Mouse (Mus musculus): Measurements from ENCODE around the gene Tfap2e. TPM values are rescaled to one million over a fixed set of nuclear protein-coding genes. Genes with fewer than 3 reads are reported as not detected.

Tfap2e gene
- polyA plus RNA-seq, 1 experiment from 2014 or later: 0.14 TPM

- WGBS: 3% methylated on average over 48 of the region's 51 CpGs
- Histone ChIP-seq H3K27ac (ENCODE audit: low read depth, low read length) (no peak overlapping the region), H3K4me2 (ENCODE audit: low read length) (peak overlapping the region; percentile 55), H3K27me3 (replicated peaks; ENCODE audit: control insufficient read depth, insufficient read depth, low read length) (peaks cover 66% of the 10 kb centered on the region), H3K36me3 (ENCODE audit: control insufficient read depth, insufficient read depth, low read length) (no peaks in the 10 kb centered on the region), H3K4me3 (ENCODE audit: low read length) (peak overlapping the region; percentile 32), H3K9ac (ENCODE audit: low read depth, low read length) (no peak overlapping the region), H3K9me3 (ENCODE audit: control insufficient read depth, low read length) (no peaks in the 10 kb centered on the region), H3K4me1 (ENCODE audit: control insufficient read depth, insufficient read depth, low read depth, low read length) (peaks cover 11% of the 10 kb centered on the region)
- ATAC-seq: no peak
Observed at GRCm38 (mm10) chr4:126734700-126735381, 1.2 kb downstream of the Tfap2e start.

GRCm38 (mm10) chr4:126734001-126734603, 1.9 kb downstream of the Tfap2e start:
- WGBS: 4% methylated on average over 16 of the region's 16 CpGs
- peaks cover 68% of the 10 kb centered on the region for H3K27me3 ChIP-seq (replicated peaks; ENCODE audit: control insufficient read depth, insufficient read depth, low read length)
- H3K4me3 ChIP-seq (ENCODE audit: low read length): no peak overlapping the region
- ATAC-seq: no peak
- no peak overlapping the region for H3K4me2 ChIP-seq (ENCODE audit: low read length)
- H3K36me3 ChIP-seq (ENCODE audit: control insufficient read depth, insufficient read depth, low read length): no peaks in the 10 kb centered on the region
- peaks cover 11% of the 10 kb centered on the region for H3K4me1 ChIP-seq (ENCODE audit: control insufficient read depth, insufficient read depth, low read depth, low read length)
- H3K27ac ChIP-seq (ENCODE audit: low read depth, low read length): no peak overlapping the region
- no peaks in the 10 kb centered on the region for H3K9me3 ChIP-seq (ENCODE audit: control insufficient read depth, low read length)
- H3K9ac ChIP-seq (ENCODE audit: low read depth, low read length): no peak overlapping the region

- H3K4me3 ChIP-seq (ENCODE audit: low read length): peak overlapping the region; percentile 11; the same call in 1 of the 2 replicates
- no peak overlapping the region for H3K9ac ChIP-seq (ENCODE audit: low read depth, low read length)
- WGBS: 2% methylated on average over 26 of the region's 26 CpGs
- H3K4me1 ChIP-seq (ENCODE audit: control insufficient read depth, insufficient read depth, low read depth, low read length): peaks cover 11% of the 10 kb centered on the region
- H3K27ac ChIP-seq (ENCODE audit: low read depth, low read length): no peak overlapping the region
- peaks cover 55% of the 10 kb centered on the region for H3K27me3 ChIP-seq (replicated peaks; ENCODE audit: control insufficient read depth, insufficient read depth, low read length)
- no peaks in the 10 kb centered on the region for H3K36me3 ChIP-seq (ENCODE audit: control insufficient read depth, insufficient read depth, low read length)
- no peak for ATAC-seq
- H3K9me3 ChIP-seq (ENCODE audit: control insufficient read depth, low read length): no peaks in the 10 kb centered on the region
- no peak overlapping the region; the same call in 1 of the 2 replicates for H3K4me2 ChIP-seq (ENCODE audit: low read length)
Observed at GRCm38 (mm10) chr4:126732531-126733380, 3.3 kb downstream of the Tfap2e start.

- no peaks in the 10 kb centered on the region for H3K36me3 ChIP-seq (ENCODE audit: control insufficient read depth, insufficient read depth, low read length)
- H3K4me3 ChIP-seq (ENCODE audit: low read length): peak overlapping the region; percentile 11; the same call in 1 of the 2 replicates
- no peak overlapping the region for H3K27ac ChIP-seq (ENCODE audit: low read depth, low read length)
- ATAC-seq: no peak
- peaks cover 51% of the 10 kb centered on the region for H3K27me3 ChIP-seq (replicated peaks; ENCODE audit: control insufficient read depth, insufficient read depth, low read length)
- H3K4me1 ChIP-seq (ENCODE audit: control insufficient read depth, insufficient read depth, low read depth, low read length): peaks cover 11% of the 10 kb centered on the region
- no peak overlapping the region for H3K9ac ChIP-seq (ENCODE audit: low read depth, low read length)
- H3K9me3 ChIP-seq (ENCODE audit: control insufficient read depth, low read length): no peaks in the 10 kb centered on the region
- H3K4me2 ChIP-seq (ENCODE audit: low read length): peak overlapping the region; percentile 18; the same call in 1 of the 2 replicates
- WGBS: 3% methylated on average over 18 of the region's 18 CpGs
Observed at GRCm38 (mm10) chr4:126732111-126732510, 3.9 kb downstream of the Tfap2e start.

- no peak overlapping the region for H3K9ac ChIP-seq (ENCODE audit: low read depth, low read length)
- no peak overlapping the region for H3K4me2 ChIP-seq (ENCODE audit: low read length)
- H3K4me3 ChIP-seq (ENCODE audit: low read length): no peak overlapping the region
- no peaks in the 10 kb centered on the region for H3K27me3 ChIP-seq (replicated peaks; ENCODE audit: control insufficient read depth, insufficient read depth, low read length)
- no peaks in the 10 kb centered on the region for H3K4me1 ChIP-seq (ENCODE audit: control insufficient read depth, insufficient read depth, low read depth, low read length)
- H3K36me3 ChIP-seq (ENCODE audit: control insufficient read depth, insufficient read depth, low read length): peaks cover 41% of the 10 kb centered on the region
- no peaks in the 10 kb centered on the region for H3K9me3 ChIP-seq (ENCODE audit: control insufficient read depth, low read length)
- no peak for ATAC-seq
- no peak overlapping the region for H3K27ac ChIP-seq (ENCODE audit: low read depth, low read length)
- WGBS: 38% methylated on average over 5 of the region's 5 CpGs
Observed at GRCm38 (mm10) chr4:126707439-126707826, 28.6 kb downstream of the Tfap2e start.

- no peaks in the 10 kb centered on the region for H3K9me3 ChIP-seq (ENCODE audit: control insufficient read depth, low read length)
- no peak overlapping the region for H3K9ac ChIP-seq (ENCODE audit: low read depth, low read length)
- no peak overlapping the region for H3K4me2 ChIP-seq (ENCODE audit: low read length)
- peaks cover 37% of the 10 kb centered on the region for H3K36me3 ChIP-seq (ENCODE audit: control insufficient read depth, insufficient read depth, low read length)
- H3K27ac ChIP-seq (ENCODE audit: low read depth, low read length): no peak overlapping the region
- H3K4me1 ChIP-seq (ENCODE audit: control insufficient read depth, insufficient read depth, low read depth, low read length): no peaks in the 10 kb centered on the region
- WGBS: 30% methylated on average over 12 of the region's 12 CpGs
- ATAC-seq: peak; percentile 50; the same call in 1 of the 2 replicates
- no peak overlapping the region for H3K4me3 ChIP-seq (ENCODE audit: low read length)
- H3K27me3 ChIP-seq (replicated peaks; ENCODE audit: control insufficient read depth, insufficient read depth, low read length): no peaks in the 10 kb centered on the region
Observed at GRCm38 (mm10) chr4:126706630-126707438, 29.2 kb downstream of the Tfap2e start.

GRCm38 (mm10) chr4:126696908-126697307, 39.1 kb downstream of the Tfap2e start:
- Histone ChIP-seq H3K9ac (ENCODE audit: low read depth, low read length) (no peak overlapping the region), H3K27ac (ENCODE audit: low read depth, low read length) (no peak overlapping the region), H3K9me3 (ENCODE audit: control insufficient read depth, low read length) (no peaks in the 10 kb centered on the region), H3K4me3 (ENCODE audit: low read length) (no peak overlapping the region), H3K4me1 (ENCODE audit: control insufficient read depth, insufficient read depth, low read depth, low read length) (no peaks in the 10 kb centered on the region), H3K4me2 (ENCODE audit: low read length) (no peak overlapping the region), H3K27me3 (replicated peaks; ENCODE audit: control insufficient read depth, insufficient read depth, low read length) (no peaks in the 10 kb centered on the region), H3K36me3 (ENCODE audit: control insufficient read depth, insufficient read depth, low read length) (peaks cover 6% of the 10 kb centered on the region)
- 90% methylated on average over 4 of the region's 4 CpGs for WGBS
- no peak for ATAC-seq

GRCm38 (mm10) chr4:126693021-126693420, 43.0 kb downstream of the Tfap2e start:
- Histone ChIP-seq H3K27ac (ENCODE audit: low read depth, low read length) (no peak overlapping the region), H3K4me3 (ENCODE audit: low read length) (no peak overlapping the region), H3K36me3 (ENCODE audit: control insufficient read depth, insufficient read depth, low read length) (peaks cover 6% of the 10 kb centered on the region), H3K4me2 (ENCODE audit: low read length) (no peak overlapping the region), H3K4me1 (ENCODE audit: control insufficient read depth, insufficient read depth, low read depth, low read length) (no peaks in the 10 kb centered on the region), H3K27me3 (replicated peaks; ENCODE audit: control insufficient read depth, insufficient read depth, low read length) (no peaks in the 10 kb centered on the region), H3K9ac (ENCODE audit: low read depth, low read length) (no peak overlapping the region), H3K9me3 (ENCODE audit: control insufficient read depth, low read length) (no peaks in the 10 kb centered on the region)
- no peak for ATAC-seq
- WGBS: 71% methylated on average over 5 of the region's 5 CpGs
